Mouse (Mus musculus) midbrain, embryonic 12.5 days (tissue): ENCODE results near the gene Trp53bp2. TPM values are rescaled to one million over a fixed set of nuclear protein-coding genes. Genes with fewer than 3 reads are reported as not detected.

Experiments
- ATAC-seq: fragments of 200-750 bp; cut with Nextera tagmentation; 2 replicates; pipeline ENCODE4 v1.8.0; 2017; ENCODE audit warnings: low read depth, moderate TSS enrichment, moderate library complexity; ENCODE audit not compliant: low FRiP score
- H3K27ac ChIP-seq: fragments of 300-500 bp; sonication (generic); replicated peaks from 2 replicates; pipeline ENCODE4 v1.5.1; 2016; ENCODE audit warnings: mild to moderate bottlenecking
- H3K27me3 ChIP-seq: fragments of 300-500 bp; sonication (generic); 2 replicates; pipeline ENCODE4 v1.6.1; 2016; ENCODE audit warnings: mild to moderate bottlenecking
- H3K36me3 ChIP-seq: fragments of 300-500 bp; sonication (generic); 2 replicates; pipeline ENCODE4 v1.6.1; 2016
- H3K4me1 ChIP-seq: fragments of 300-500 bp; sonication (generic); 2 replicates; pipeline ENCODE4 v1.6.1; 2016
- H3K4me2 ChIP-seq: fragments of 300-500 bp; sonication (generic); replicated peaks from 2 replicates; pipeline ENCODE4 v1.6.1; 2016; ENCODE audit warnings: mild to moderate bottlenecking, moderate library complexity
- H3K4me3 ChIP-seq: fragments of 300-500 bp; sonication (generic); 2 replicates; pipeline ENCODE4 v1.5.1; 2016; ENCODE audit warnings: mild to moderate bottlenecking
- H3K9ac ChIP-seq: fragments of 300-500 bp; sonication (generic); replicated peaks from 2 replicates; pipeline ENCODE4 v1.6.1; 2016; ENCODE audit warnings: mild to moderate bottlenecking, moderate library complexity
- H3K9me3 ChIP-seq: fragments of 300-500 bp; sonication (generic); 2 replicates; pipeline ENCODE4 v1.6.1; 2016; ENCODE audit warnings: mild to moderate bottlenecking
- WGBS: fragments of 180-500 bp; shearing (Covaris S2); methylation state at CpG from one replicate; pipeline ENCODE4 v1.1.7; 2016; 5-methylcytosine and 5-hydroxymethylcytosine counted together
- polyA plus RNA-seq: library from polyadenylated mRNA; unstranded; fragments of >200 nt; fragmentation: Nextera tagmentation; extraction: Ambion mirVana; gene quantifications from 2 replicates; pipeline ENCODE4 v1.2.1, GENCODE M21; 2016

The Trp53bp2 gene
- 29.6 and 35.2 TPM in 2 replicates for polyA plus RNA-seq

- Histone ChIP-seq H3K27ac (peak within 1 kb of the TSS; percentile 94), H3K9me3 (no peaks in the 10 kb centered on the region), H3K4me2 (peak within 1 kb of the TSS; percentile 68), H3K36me3 (no peaks in the 10 kb centered on the region), H3K4me3 (peak within 1 kb of the TSS; percentile 72), H3K4me1 (peaks cover 32% of the 10 kb centered on the region), H3K27me3 (no peaks in the 10 kb centered on the region), H3K9ac (peak within 1 kb of the TSS; percentile 89)
- ATAC-seq: peak; percentile 94
- WGBS: under 1% methylated on average over 48 of the region's 71 CpGs
Observed at GRCm38 (mm10) chr1:182408684-182409327, at the start of gene Trp53bp2. Trp53bp2 (plus strand) TSS chr1:182409172.

DNA sequence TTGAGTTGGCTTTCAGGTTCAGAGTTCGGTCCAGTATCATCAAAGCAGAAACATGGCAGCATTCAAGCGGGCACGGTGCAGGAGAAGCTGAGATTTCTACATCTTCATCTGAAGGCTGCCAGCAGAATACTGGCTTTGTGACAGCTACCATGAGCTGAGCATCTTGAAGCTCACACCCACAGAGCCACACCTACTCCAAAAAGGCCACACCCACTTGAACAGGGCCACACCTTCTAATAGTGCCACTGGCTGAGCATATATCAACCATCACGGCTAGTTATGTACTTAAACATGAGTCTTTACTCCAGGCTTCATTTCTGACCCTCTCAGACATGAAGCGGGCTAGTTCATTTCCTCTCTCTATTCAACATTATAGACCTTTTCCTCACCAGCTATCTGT is 46.3 kb upstream of the Trp53bp2 start:
- Histone ChIP-seq H3K4me1 (no peaks in the 10 kb centered on the region), H3K4me2 (no peak overlapping the region), H3K36me3 (no peaks in the 10 kb centered on the region), H3K9me3 (no peaks in the 10 kb centered on the region), H3K27ac (no peak overlapping the region), H3K4me3 (no peak overlapping the region), H3K27me3 (no peaks in the 10 kb centered on the region), H3K9ac (no peak overlapping the region)
- 91% methylated on average over 5 of the region's 5 CpGs for WGBS
- ATAC-seq: no peak

DNA sequence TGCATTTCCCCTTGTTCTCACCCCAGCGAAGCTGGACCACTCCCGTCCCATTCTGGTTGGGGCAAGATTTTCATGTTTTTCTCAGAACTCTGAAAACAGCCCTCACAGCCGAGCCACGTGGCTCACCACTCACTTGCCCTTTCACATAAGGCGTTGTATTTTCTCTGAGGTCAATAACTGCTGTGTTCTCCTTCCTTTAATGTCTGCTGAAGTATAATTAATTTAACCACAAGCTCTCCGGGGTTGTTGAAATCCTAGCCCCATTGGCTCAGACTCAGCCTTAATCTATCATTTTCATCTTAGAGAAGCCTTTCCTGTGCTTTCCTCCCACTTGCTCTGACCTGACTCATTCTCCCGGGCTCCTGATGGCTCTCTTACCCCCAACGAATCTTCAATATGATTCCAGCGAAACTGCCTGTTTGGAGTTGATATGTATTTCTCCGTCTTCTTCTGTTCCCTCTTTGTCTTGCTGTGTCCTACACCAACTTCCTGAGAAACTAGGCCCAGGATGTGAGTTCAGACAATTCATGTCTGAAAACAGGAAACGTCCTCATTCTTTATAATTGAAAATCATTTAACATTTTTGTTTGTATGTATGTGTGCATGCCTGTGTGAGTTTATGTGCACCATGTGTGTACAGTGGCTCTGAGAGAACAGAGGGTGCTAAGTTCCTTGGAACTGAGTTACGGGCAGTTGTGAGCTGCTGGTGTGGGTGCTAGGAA is 45.1 kb upstream of the Trp53bp2 start:
- Histone ChIP-seq H3K4me1 (no peaks in the 10 kb centered on the region), H3K9me3 (no peaks in the 10 kb centered on the region), H3K36me3 (no peaks in the 10 kb centered on the region), H3K4me3 (no peak overlapping the region), H3K27ac (no peak overlapping the region), H3K4me2 (no peak overlapping the region), H3K27me3 (no peaks in the 10 kb centered on the region), H3K9ac (no peak overlapping the region)
- ATAC-seq: no peak
- WGBS: 68% methylated on average over 12 of the region's 12 CpGs

DNA sequence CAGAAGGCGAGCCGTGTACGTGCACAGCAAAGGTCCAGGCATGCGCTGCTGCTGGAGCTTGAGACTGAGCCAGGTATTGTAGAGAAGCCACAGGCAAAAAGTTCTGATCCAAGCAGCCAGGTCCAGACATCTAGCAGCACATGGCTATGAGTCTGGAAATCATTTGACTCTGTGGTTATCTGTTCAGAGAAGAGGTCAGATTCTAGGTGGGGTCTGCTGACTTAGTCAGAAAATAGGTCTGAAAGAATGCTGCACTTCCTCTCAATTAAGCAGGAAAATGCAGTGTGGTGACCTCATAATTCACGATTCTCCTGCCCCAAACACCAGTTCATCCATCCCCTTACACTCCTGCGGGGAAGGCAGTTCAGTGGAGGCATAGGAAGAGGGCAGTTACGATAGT is 40.7 kb upstream of the Trp53bp2 start:
- H3K36me3 ChIP-seq: no peaks in the 10 kb centered on the region
- no peak overlapping the region for H3K27ac ChIP-seq
- ATAC-seq: no peak
- no peaks in the 10 kb centered on the region for H3K9me3 ChIP-seq
- no peak overlapping the region for H3K4me2 ChIP-seq
- WGBS: 81% methylated on average over 7 of the region's 7 CpGs
- H3K4me3 ChIP-seq: no peak overlapping the region
- no peak overlapping the region for H3K9ac ChIP-seq
- H3K4me1 ChIP-seq: no peaks in the 10 kb centered on the region
- H3K27me3 ChIP-seq: no peaks in the 10 kb centered on the region

DNA sequence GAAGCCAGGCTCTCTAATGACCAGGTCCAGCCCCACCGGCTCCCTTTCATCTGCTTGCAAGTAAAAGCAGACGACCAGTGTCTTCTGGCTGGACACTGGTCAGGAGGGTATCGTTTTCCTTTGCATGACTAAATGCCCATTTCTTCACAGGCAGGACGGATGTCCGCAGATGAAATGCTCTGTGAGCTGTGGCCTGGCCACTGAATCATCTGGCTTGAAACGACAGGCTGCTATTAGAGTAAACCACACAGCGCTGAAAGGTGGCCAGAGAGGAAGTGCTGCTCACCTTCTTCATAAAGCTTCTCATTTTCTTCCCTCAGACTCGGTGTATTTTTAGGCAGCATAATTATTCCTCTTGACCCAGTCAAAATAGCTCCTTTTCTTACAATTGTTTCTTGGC is 40.2 kb upstream of the Trp53bp2 start:
- no peaks in the 10 kb centered on the region for H3K36me3 ChIP-seq
- H3K27me3 ChIP-seq: no peaks in the 10 kb centered on the region
- H3K27ac ChIP-seq: no peak overlapping the region
- H3K9ac ChIP-seq: no peak overlapping the region
- 87% methylated on average over 8 of the region's 8 CpGs for WGBS
- no peak for ATAC-seq
- H3K4me3 ChIP-seq: no peak overlapping the region
- H3K4me1 ChIP-seq: no peaks in the 10 kb centered on the region
- no peak overlapping the region for H3K4me2 ChIP-seq
- no peaks in the 10 kb centered on the region for H3K9me3 ChIP-seq

DNA sequence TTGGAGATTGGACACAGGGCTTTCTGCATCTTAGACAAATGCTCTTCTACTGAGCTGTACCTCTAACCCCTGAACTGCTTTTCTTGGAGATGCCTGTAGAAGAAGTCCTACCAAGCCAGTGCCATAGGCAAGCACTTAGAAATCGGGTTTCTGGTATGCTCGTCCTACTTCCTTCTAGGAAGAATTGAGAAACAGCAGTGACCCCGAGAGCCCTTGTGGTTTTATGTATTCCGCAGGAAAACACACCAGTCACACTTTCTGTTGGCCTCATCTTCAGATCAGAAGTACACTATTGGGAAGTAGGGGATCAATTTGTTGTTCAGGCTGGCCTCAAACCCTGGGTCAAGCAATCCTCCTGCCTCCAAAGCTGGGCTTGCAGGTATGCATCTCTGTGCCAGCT is 39.5 kb upstream of the Trp53bp2 start:
- H3K27ac ChIP-seq: no peak overlapping the region
- ATAC-seq: no peak
- H3K9ac ChIP-seq: no peak overlapping the region
- H3K9me3 ChIP-seq: no peaks in the 10 kb centered on the region
- H3K4me1 ChIP-seq: no peaks in the 10 kb centered on the region
- WGBS: 88% methylated on average over 4 of the region's 4 CpGs
- H3K36me3 ChIP-seq: no peaks in the 10 kb centered on the region
- no peak overlapping the region for H3K4me2 ChIP-seq
- H3K27me3 ChIP-seq: no peaks in the 10 kb centered on the region
- H3K4me3 ChIP-seq: no peak overlapping the region

- Histone ChIP-seq H3K4me1 (peaks cover 3% of the 10 kb centered on the region; the same call in 1 of the 2 replicates), H3K9ac (no peak overlapping the region), H3K9me3 (no peaks in the 10 kb centered on the region), H3K4me2 (no peak overlapping the region), H3K4me3 (no peak overlapping the region), H3K27me3 (no peaks in the 10 kb centered on the region), H3K36me3 (no peaks in the 10 kb centered on the region), H3K27ac (no peak overlapping the region)
- no peak for ATAC-seq
- WGBS: 74% methylated on average over 8 of the region's 8 CpGs
Observed at GRCm38 (mm10) chr1:182371891-182372290, 37.1 kb upstream of the Trp53bp2 start.

- Histone ChIP-seq H3K4me3 (no peak overlapping the region), H3K9me3 (no peaks in the 10 kb centered on the region), H3K27ac (no peak overlapping the region; the same call in 1 of the 2 replicates), H3K4me2 (no peak overlapping the region), H3K36me3 (no peaks in the 10 kb centered on the region), H3K27me3 (no peaks in the 10 kb centered on the region), H3K4me1 (peaks cover 3% of the 10 kb centered on the region; the same call in 1 of the 2 replicates), H3K9ac (no peak overlapping the region)
- 30% methylated on average over 8 of the region's 8 CpGs for WGBS
- ATAC-seq: peak; percentile 69
Observed at GRCm38 (mm10) chr1:182376221-182376620, 32.8 kb upstream of the Trp53bp2 start.

- WGBS: 88% methylated on average over 7 of the region's 7 CpGs
- no peak overlapping the region for H3K4me3 ChIP-seq
- no peaks in the 10 kb centered on the region for H3K36me3 ChIP-seq
- no peaks in the 10 kb centered on the region for H3K9me3 ChIP-seq
- no peaks in the 10 kb centered on the region for H3K27me3 ChIP-seq
- H3K4me1 ChIP-seq: peaks cover 3% of the 10 kb centered on the region; the same call in 1 of the 2 replicates
- no peak overlapping the region for H3K9ac ChIP-seq
- ATAC-seq: no peak
- no peak overlapping the region for H3K27ac ChIP-seq
- H3K4me2 ChIP-seq: no peak overlapping the region
Observed at GRCm38 (mm10) chr1:182376826-182377225, 32.1 kb upstream of the Trp53bp2 start.

- H3K27ac ChIP-seq: no peak overlapping the region
- H3K9me3 ChIP-seq: no peaks in the 10 kb centered on the region
- H3K4me1 ChIP-seq: peaks cover 3% of the 10 kb centered on the region; the same call in 1 of the 2 replicates
- 84% methylated on average over 6 of the region's 6 CpGs for WGBS
- no peak overlapping the region for H3K4me3 ChIP-seq
- no peak overlapping the region for H3K9ac ChIP-seq
- no peaks in the 10 kb centered on the region for H3K27me3 ChIP-seq
- ATAC-seq: no peak
- H3K4me2 ChIP-seq: no peak overlapping the region
- H3K36me3 ChIP-seq: no peaks in the 10 kb centered on the region
Observed at GRCm38 (mm10) chr1:182377519-182377918, 31.5 kb upstream of the Trp53bp2 start.

DNA sequence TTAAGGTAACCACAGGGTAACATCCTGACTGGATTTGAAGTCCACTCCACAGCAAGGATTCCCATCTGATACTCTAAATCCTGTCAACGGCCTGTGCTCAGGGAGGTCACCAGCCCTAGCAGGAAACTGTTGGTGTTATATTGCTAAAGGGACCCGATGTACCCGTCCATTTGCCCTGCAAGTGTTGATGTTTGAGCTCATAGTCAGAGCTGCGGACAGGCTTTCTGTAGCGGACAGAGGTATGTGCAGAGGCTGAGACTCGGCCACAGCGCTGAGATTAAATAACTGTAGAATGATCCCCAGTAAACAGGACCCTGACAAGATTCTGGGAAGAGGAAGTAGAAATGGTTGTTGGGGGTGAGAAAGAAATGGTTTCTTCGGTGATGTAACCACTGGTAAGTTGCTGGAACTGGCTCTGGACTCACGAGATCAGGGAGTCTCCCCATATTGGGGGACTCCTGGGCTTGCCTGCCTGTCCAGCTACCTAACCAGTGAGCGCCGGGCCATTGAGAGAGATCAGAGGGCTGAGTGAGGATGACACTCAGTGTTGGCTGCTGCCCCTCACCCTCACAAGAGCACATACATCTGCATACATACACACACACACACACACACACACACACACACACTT is 30.7 kb upstream of the Trp53bp2 start:
- Histone ChIP-seq H3K9ac (no peak overlapping the region), H3K9me3 (no peaks in the 10 kb centered on the region), H3K27ac (no peak overlapping the region), H3K4me1 (peaks cover 3% of the 10 kb centered on the region; the same call in 1 of the 2 replicates), H3K27me3 (no peaks in the 10 kb centered on the region), H3K4me3 (no peak overlapping the region), H3K36me3 (no peaks in the 10 kb centered on the region), H3K4me2 (no peak overlapping the region)
- no peak for ATAC-seq
- 89% methylated on average over 11 of the region's 11 CpGs for WGBS

DNA sequence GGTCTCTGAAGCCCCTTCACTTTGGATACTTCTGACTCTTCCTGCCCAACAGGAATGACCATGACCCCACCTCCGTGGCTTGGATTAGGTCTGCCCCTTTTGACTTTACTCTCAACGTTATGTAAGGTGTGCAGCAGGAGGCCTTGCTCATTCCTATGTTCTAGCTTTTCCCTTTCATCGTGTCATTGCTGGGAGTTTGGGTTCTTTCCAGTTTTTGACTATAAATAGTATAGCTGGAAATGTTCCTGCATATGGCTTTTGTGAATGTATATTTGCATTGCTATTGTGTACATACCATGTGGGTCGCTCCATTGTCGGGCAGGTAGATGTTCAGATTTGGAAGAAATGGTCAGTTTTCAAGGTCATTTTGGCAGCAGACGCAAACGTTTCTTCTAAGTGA is 30.1 kb upstream of the Trp53bp2 start:
- 85% methylated on average over 7 of the region's 7 CpGs for WGBS
- Histone ChIP-seq H3K4me1 (peaks cover 3% of the 10 kb centered on the region; the same call in 1 of the 2 replicates), H3K36me3 (no peaks in the 10 kb centered on the region), H3K4me2 (no peak overlapping the region), H3K9me3 (no peaks in the 10 kb centered on the region), H3K27ac (no peak overlapping the region), H3K4me3 (no peak overlapping the region), H3K9ac (no peak overlapping the region), H3K27me3 (no peaks in the 10 kb centered on the region)
- no peak for ATAC-seq
